Mouse (Mus musculus): ENCODE data around the gene Acvrl1. TPM values are rescaled to one million over a fixed set of nuclear protein-coding genes. Genes with fewer than 3 reads are reported as not detected.
A peak's percentile ranks its signal among the peaks of the same experiment; 100 is the strongest.

Gene Acvrl1
- polyA plus RNA-seq, 1 experiment from 2014 or later = 2.6 TPM

DNA sequence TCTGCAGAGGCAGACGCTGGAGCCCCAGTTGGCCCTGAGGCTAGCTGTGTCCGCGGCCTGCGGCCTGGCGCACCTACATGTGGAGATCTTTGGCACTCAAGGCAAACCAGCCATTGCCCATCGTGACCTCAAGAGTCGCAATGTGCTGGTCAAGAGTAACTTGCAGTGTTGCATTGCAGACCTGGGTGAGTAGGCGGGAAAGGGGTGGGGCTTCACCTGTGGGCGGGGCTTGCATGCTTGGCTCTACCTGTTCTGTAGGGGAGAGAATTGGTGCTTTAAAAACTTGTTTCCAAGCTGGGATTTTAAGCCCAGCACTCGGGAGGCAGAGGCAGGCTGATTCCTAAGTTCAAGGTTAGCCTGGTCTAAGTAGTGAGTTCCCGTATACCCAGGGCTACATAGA is 9.1 kb downstream of the Acvrl1 start:
- 0 out of 2 replicates have a peak, but pooled peaks cover 2% of the 10 kb centered on the region for H3K27me3 ChIP-seq (ENCODE audit: insufficient read depth, low read length)

DNA sequence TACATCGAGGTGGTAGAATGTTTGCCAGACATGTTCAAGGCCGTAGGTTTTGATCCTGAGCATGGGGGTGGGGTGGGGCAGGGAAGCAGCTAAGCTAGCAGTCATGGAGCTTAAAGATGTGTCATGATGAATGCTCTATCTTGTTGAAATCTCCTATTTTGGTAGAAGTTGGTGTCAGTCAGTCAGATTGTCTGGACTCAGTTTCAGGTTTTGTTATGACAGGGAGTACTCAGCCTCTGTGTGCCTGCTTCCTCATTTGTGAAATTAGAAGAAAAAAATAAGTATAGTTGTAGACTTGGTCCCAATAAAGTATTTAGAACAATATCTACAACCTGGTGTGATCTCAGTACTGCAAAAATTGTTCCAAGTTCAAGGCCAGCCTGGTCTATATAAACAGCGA is 10.4 kb downstream of the Acvrl1 start:
- ATAC-seq (no peak), DNase-seq (no peak)
- Histone ChIP-seq H3K4me2 (ENCODE audit: low read depth, low read length) (no peak overlapping the region), H3K9me3 (ENCODE audit: low read length) (no peaks in the 10 kb centered on the region), H3K4me3 (ENCODE audit: low read depth, low read length) (no peak overlapping the region), H3K27ac (ENCODE audit: low read depth) (no peak overlapping the region), H3K4me1 (ENCODE audit: insufficient read depth) (peaks cover 19% of the 10 kb centered on the region), H3K9ac (replicated peaks) (no peak overlapping the region), H3K27me3 (ENCODE audit: insufficient read depth, low read length) (0 out of 2 replicates have a peak, but pooled peaks cover under 1% of the 10 kb centered on the region), H3K36me3 (replicated peaks; ENCODE audit: insufficient read depth, low read length) (no peaks in the 10 kb centered on the region)
- no peak for TF ChIP-seq CTCF (IDR thresholded peaks at IDR 0.05; ENCODE audit: low read depth)
- TF ChIP-seq EP300 (IDR thresholded peaks at IDR 0.05; ENCODE audit: low read depth) = no peak
- WGBS (ENCODE audit: insufficient replicate concordance) = 62% methylated on average over 3 of the region's 3 CpGs

More for the DNA sequence above, 9.1 kb downstream of the Acvrl1 start:
- TF ChIP-seq CTCF (IDR thresholded peaks at IDR 0.05; ENCODE audit: low read depth) (no peak), EP300 (IDR thresholded peaks at IDR 0.05; ENCODE audit: low read depth) (no peak)
- no peak overlapping the region for H3K27ac ChIP-seq (ENCODE audit: low read depth)
- H3K9me3 ChIP-seq (ENCODE audit: low read length) = no peaks in the 10 kb centered on the region
- peaks cover 13% of the 10 kb centered on the region for H3K4me1 ChIP-seq (ENCODE audit: insufficient read depth)
- ATAC-seq = no peak
- H3K4me3 ChIP-seq (ENCODE audit: low read depth, low read length) = no peak overlapping the region
- no peak overlapping the region for H3K9ac ChIP-seq (replicated peaks)
- DNase-seq = no peak
- no peaks in the 10 kb centered on the region for H3K36me3 ChIP-seq (replicated peaks; ENCODE audit: insufficient read depth, low read length)
- 82% methylated on average over 11 of the region's 11 CpGs for WGBS (ENCODE audit: insufficient replicate concordance)
- no peak overlapping the region for H3K4me2 ChIP-seq (ENCODE audit: low read depth, low read length)

DNA sequence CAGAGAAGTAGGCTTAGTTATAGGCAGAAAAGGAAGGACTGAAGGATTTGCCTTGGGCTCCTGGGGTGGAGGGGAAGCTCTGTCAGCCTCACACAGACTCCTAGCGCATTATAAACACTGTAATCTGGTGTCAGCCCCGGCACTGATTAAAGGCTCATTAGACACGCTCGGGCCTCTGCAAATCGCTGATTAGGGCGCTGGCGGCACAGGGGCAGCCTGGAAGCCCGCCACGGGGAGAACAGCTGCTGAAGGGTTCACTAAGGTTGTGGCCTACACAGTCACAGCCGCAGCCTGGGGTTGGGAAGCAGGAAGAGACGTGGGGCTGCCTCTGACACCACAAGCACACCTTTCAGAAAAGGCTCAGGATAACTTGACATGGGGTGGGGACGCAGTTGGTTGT is 11.6 kb downstream of the Acvrl1 start:
- WGBS (ENCODE audit: insufficient replicate concordance) = 31% methylated on average over 12 of the region's 12 CpGs
- ATAC-seq = peak; percentile 43

DNA sequence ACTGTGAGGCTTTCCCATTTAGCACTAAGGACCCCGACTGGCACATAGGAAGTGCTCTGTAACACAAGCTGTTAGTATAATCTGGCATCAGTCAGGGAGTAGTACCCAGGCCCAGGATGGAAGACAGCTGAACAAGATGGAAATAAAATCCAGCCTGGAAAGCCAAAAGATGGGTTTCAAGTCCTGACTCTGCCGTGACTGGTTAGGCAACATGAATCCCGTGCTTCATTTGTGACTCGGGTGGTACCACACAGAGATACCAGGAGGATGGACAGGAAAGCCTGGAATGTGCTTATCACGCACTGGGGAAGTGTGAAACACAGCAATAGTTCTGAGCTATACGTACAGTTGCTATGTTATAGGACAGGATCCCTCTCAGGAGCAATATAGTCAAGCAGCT is 12.3 kb downstream of the Acvrl1 start:
- Histone ChIP-seq H3K4me2 (ENCODE audit: low read depth, low read length) (no peak overlapping the region), H3K4me1 (ENCODE audit: insufficient read depth) (peaks cover 37% of the 10 kb centered on the region), H3K9me3 (ENCODE audit: low read length) (no peaks in the 10 kb centered on the region), H3K4me3 (ENCODE audit: low read depth, low read length) (no peak overlapping the region), H3K27me3 (ENCODE audit: insufficient read depth, low read length) (no peaks in the 10 kb centered on the region), H3K9ac (replicated peaks) (no peak overlapping the region), H3K27ac (ENCODE audit: low read depth) (no peak overlapping the region), H3K36me3 (replicated peaks; ENCODE audit: insufficient read depth, low read length) (no peaks in the 10 kb centered on the region)
- no peak for DNase-seq
- 43% methylated on average over 6 of the region's 6 CpGs for WGBS (ENCODE audit: insufficient replicate concordance)
- TF ChIP-seq EP300 (IDR thresholded peaks at IDR 0.05; ENCODE audit: low read depth) (no peak), CTCF (IDR thresholded peaks at IDR 0.05; ENCODE audit: low read depth) (no peak)
- ATAC-seq = no peak

More for the DNA sequence above, 11.6 kb downstream of the Acvrl1 start:
- H3K9me3 ChIP-seq (ENCODE audit: low read length) = no peaks in the 10 kb centered on the region
- DNase-seq = peak; percentile 52
- H3K4me3 ChIP-seq (ENCODE audit: low read depth, low read length) = no peak overlapping the region
- no peak overlapping the region for H3K27ac ChIP-seq (ENCODE audit: low read depth)
- H3K4me1 ChIP-seq (ENCODE audit: insufficient read depth) = peaks cover 31% of the 10 kb centered on the region
- no peak overlapping the region for H3K4me2 ChIP-seq (ENCODE audit: low read depth, low read length)
- no peaks in the 10 kb centered on the region for H3K27me3 ChIP-seq (ENCODE audit: insufficient read depth, low read length)
- H3K36me3 ChIP-seq (replicated peaks; ENCODE audit: insufficient read depth, low read length) = no peaks in the 10 kb centered on the region
- TF ChIP-seq CTCF (IDR thresholded peaks at IDR 0.05; ENCODE audit: low read depth) (no peak), EP300 (IDR thresholded peaks at IDR 0.05; ENCODE audit: low read depth) (peak; percentile 58; the same call in 1 of the 2 replicates)
- H3K9ac ChIP-seq (replicated peaks) = no peak overlapping the region

DNA sequence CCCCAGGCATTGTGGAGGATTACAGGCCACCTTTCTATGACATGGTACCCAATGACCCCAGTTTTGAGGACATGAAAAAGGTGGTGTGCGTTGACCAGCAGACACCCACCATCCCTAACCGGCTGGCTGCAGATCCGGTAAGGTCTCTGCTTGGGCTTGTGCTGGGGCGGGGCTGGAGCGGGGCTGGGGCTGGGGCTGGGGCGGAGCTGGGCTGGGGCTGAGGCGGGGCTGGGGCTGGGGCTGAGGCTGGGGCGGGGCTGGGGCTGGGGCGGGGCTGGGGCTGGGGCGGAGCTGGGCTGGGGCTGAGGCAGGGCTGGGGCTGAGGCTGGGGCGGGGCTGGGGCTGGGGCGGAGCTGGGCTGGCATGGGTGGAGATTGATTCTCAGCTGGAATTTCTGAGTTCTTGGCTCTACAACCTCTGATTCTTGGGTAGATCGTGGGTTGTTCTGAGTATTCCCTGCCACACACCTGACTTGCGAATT is 12.8 kb downstream of the Acvrl1 start:
- Histone ChIP-seq H3K4me2 (ENCODE audit: low read depth, low read length) (no peak overlapping the region), H3K27me3 (ENCODE audit: insufficient read depth, low read length) (no peaks in the 10 kb centered on the region), H3K9ac (replicated peaks) (no peak overlapping the region), H3K4me3 (ENCODE audit: low read depth, low read length) (no peak overlapping the region), H3K27ac (ENCODE audit: low read depth) (no peak overlapping the region), H3K9me3 (ENCODE audit: low read length) (no peaks in the 10 kb centered on the region), H3K36me3 (replicated peaks; ENCODE audit: insufficient read depth, low read length) (no peaks in the 10 kb centered on the region), H3K4me1 (ENCODE audit: insufficient read depth) (peaks cover 42% of the 10 kb centered on the region)
- no peak for TF ChIP-seq EP300 (IDR thresholded peaks at IDR 0.05; ENCODE audit: low read depth)
- no peak for TF ChIP-seq CTCF (IDR thresholded peaks at IDR 0.05; ENCODE audit: low read depth)
- 7% methylated on average over 10 of the region's 14 CpGs for WGBS (ENCODE audit: insufficient replicate concordance)
- DNase-seq (peak; percentile 85), ATAC-seq (peak; percentile 73)

DNA sequence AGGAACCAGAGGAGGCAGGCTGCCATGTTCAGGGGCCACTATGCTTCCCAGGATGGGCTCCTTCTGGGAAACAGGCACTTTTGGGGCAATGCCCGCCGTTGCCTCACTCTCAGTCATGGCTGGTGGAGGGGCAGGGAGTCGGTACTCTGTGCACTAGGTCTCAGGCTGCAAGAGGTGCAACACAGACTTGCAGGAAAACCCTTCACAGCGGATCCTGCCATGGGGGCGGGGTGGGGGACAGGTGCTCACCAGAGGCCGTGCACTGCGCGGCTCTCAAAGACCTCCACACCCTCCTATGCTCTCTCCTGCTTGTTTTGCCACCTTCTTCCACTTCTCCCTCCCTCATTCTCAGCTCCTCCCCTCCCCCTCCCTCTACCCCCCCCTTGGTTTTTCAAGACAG is 14.3 kb downstream of the Acvrl1 start:
- no peak overlapping the region; the same call in 1 of the 2 replicates for H3K4me2 ChIP-seq (ENCODE audit: low read depth, low read length)
- ATAC-seq (no peak), DNase-seq (no peak)
- no peaks in the 10 kb centered on the region for H3K36me3 ChIP-seq (replicated peaks; ENCODE audit: insufficient read depth, low read length)
- H3K9me3 ChIP-seq (ENCODE audit: low read length) = no peaks in the 10 kb centered on the region
- no peak overlapping the region for H3K9ac ChIP-seq (replicated peaks)
- WGBS (ENCODE audit: insufficient replicate concordance) = 70% methylated on average over 8 of the region's 8 CpGs
- H3K27ac ChIP-seq (ENCODE audit: low read depth) = no peak overlapping the region
- no peak overlapping the region for H3K4me3 ChIP-seq (ENCODE audit: low read depth, low read length)
- no peaks in the 10 kb centered on the region for H3K27me3 ChIP-seq (ENCODE audit: insufficient read depth, low read length)
- TF ChIP-seq CTCF (IDR thresholded peaks at IDR 0.05; ENCODE audit: low read depth) (no peak), EP300 (IDR thresholded peaks at IDR 0.05; ENCODE audit: low read depth) (no peak)
- H3K4me1 ChIP-seq (ENCODE audit: insufficient read depth) = peaks cover 56% of the 10 kb centered on the region
